Mouse (Mus musculus) liver, postnatal 0 days (tissue): ENCODE measurements around the gene C87436. TPM values are rescaled to one million over a fixed set of nuclear protein-coding genes. Genes with fewer than 3 reads are reported as not detected.
A peak's percentile ranks its signal among the peaks of the same experiment; 100 is the strongest.

Source experiments
- ATAC-seq: fragments of 200-750 bp; cut with Nextera tagmentation; 2 replicates; pipeline ENCODE4 v1.8.0; 2017; ENCODE audit warnings: mild to moderate bottlenecking, moderate library complexity
- DNase-seq: peaks from one replicate; pipeline ENCODE4 v3.0.0-alpha.2; 2016
- H3K27ac ChIP-seq: fragments of 300-500 bp; sonication (generic); 2 replicates; pipeline ENCODE4 v1.5.1; 2014; ENCODE audit warnings: antibody characterized with exemption, moderate library complexity, mild to moderate bottlenecking, low read depth
- H3K27me3 ChIP-seq: fragments of 300-500 bp; sonication (generic); 2 replicates; pipeline ENCODE4 v1.6.1; 2014; ENCODE audit warnings: low read length, control low read depth, mixed read lengths; ENCODE audit not compliant: insufficient read depth
- H3K36me3 ChIP-seq: fragments of 300-500 bp; sonication (generic); replicated peaks from 2 replicates; pipeline ENCODE4 v1.6.1; 2014; ENCODE audit warnings: mild to moderate bottlenecking, control low read depth, low read length, moderate library complexity, mixed read lengths; ENCODE audit not compliant: insufficient read depth
- H3K4me1 ChIP-seq: fragments of 300-500 bp; sonication (generic); 2 replicates; pipeline ENCODE4 v1.6.1; 2014; ENCODE audit warnings: antibody characterized with exemption, mild to moderate bottlenecking, control low read depth; ENCODE audit not compliant: insufficient read depth
- H3K4me2 ChIP-seq: fragments of 300-500 bp; sonication (generic); 2 replicates; pipeline ENCODE4 v1.6.1; 2014; ENCODE audit warnings: low read depth, mild to moderate bottlenecking, low read length, moderate library complexity, mixed read lengths
- H3K4me3 ChIP-seq: fragments of 300-500 bp; sonication (generic); 2 replicates; pipeline ENCODE4 v1.5.1; 2014; ENCODE audit warnings: low read depth, low read length
- H3K9ac ChIP-seq: fragments of 300-500 bp; sonication (generic); replicated peaks from 2 replicates; pipeline ENCODE4 v1.6.1; 2014; ENCODE audit warnings: mild to moderate bottlenecking, moderate library complexity
- H3K9me3 ChIP-seq: fragments of 300-500 bp; sonication (generic); 2 replicates; pipeline ENCODE4 v1.6.1; 2016; ENCODE audit warnings: mild to moderate bottlenecking, control low read depth, low read length, mixed read lengths
- CTCF ChIP-seq: sonication (generic); IDR thresholded peaks from 2 replicates; pipeline ENCODE4 v1.5.1; 2016; ENCODE audit warnings: antibody characterized with exemption, low read depth
- EP300 ChIP-seq: IDR thresholded peaks from 2 replicates; pipeline ENCODE4 v1.6.1; 2016; ENCODE audit warnings: antibody characterized with exemption, low read depth, mild to moderate bottlenecking
- WGBS: fragments of 180-500 bp; shearing (Covaris S2); extraction: QIAGEN DNeasy Blood & Tissue Kit; methylation state at CpG from one replicate; pipeline ENCODE4 v1.1.7; 2014; ENCODE audit not compliant: insufficient replicate concordance; 5-methylcytosine and 5-hydroxymethylcytosine counted together
- polyA plus RNA-seq: library from polyadenylated mRNA; unstranded; fragments of >200 nt; fragmentation: Nextera tagmentation; extraction: Ambion mirVana; gene quantifications from 2 replicates; pipeline ENCODE4 v1.2.1, GENCODE M21; 2015

C87436 gene
- polyA plus RNA-seq, 1 experiment from 2014 or later: 9.5 TPM

DNA sequence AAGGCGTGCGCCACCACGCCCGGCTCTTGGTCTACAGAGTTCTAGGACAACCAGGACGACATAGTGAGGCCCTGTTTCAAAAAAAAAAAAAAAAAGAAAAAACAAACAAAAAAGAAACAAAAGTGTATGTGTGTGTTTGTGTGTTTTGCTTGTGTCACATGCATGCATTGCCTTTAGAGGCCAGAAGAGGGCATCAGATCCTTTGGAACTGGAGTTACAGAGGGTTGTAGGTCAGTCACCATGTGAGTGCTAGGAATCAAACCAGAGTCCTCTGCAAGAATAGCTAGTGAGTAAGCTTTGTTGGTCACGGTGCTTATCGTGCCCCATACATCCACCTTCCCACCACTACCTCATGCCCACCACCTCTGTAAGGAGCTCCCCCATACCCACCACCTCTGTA, 56.6 kb downstream of the C87436 start:
- H3K4me3 ChIP-seq: no peak overlapping the region
- no peak for DNase-seq
- no peaks in the 10 kb centered on the region for H3K36me3 ChIP-seq
- H3K4me2 ChIP-seq: no peak overlapping the region
- H3K27ac ChIP-seq: no peak overlapping the region
- H3K9me3 ChIP-seq: no peaks in the 10 kb centered on the region
- TF ChIP-seq EP300: no peak
- peak; percentile 60 for TF ChIP-seq CTCF
- peaks cover 29% of the 10 kb centered on the region for H3K4me1 ChIP-seq
- no peak overlapping the region for H3K9ac ChIP-seq
- no peaks in the 10 kb centered on the region for H3K27me3 ChIP-seq
- WGBS: 84% methylated on average over 7 of the region's 7 CpGs
- no peak for ATAC-seq

DNA sequence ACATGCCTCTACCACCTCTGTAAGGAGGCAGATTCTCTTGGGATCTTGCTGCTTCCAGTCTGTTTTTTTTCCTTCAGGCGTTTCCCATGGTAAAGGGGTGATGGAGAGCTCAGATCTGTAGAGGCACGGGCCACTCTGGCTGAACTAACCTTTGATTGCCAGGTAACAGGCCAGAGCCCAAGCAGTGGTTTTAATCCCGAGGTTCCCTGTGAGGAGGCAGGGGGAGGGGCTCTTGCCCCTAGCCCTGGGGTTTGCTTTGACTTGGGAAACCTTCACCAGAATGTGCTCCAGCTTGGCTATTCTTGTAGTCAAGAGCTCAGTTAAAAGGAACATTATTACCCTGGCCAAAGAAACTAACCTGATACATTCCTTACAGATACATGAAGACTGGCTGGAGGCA, 57.5 kb downstream of the C87436 start:
- WGBS: 62% methylated on average over 3 of the region's 3 CpGs
- DNase-seq (no peak), ATAC-seq (no peak)
- peak overlapping the region; percentile 92 for H3K27ac ChIP-seq
- H3K36me3 ChIP-seq: no peaks in the 10 kb centered on the region
- H3K4me3 ChIP-seq: peak overlapping the region; percentile 46; the same call in 1 of the 2 replicates
- H3K4me1 ChIP-seq: peaks cover 32% of the 10 kb centered on the region
- peak overlapping the region; percentile 26; the same call in 1 of the 2 replicates for H3K9ac ChIP-seq
- H3K27me3 ChIP-seq: no peaks in the 10 kb centered on the region
- TF ChIP-seq EP300 (no peak), CTCF (no peak)
- H3K4me2 ChIP-seq: peak overlapping the region; percentile 63
- H3K9me3 ChIP-seq: no peaks in the 10 kb centered on the region

DNA sequence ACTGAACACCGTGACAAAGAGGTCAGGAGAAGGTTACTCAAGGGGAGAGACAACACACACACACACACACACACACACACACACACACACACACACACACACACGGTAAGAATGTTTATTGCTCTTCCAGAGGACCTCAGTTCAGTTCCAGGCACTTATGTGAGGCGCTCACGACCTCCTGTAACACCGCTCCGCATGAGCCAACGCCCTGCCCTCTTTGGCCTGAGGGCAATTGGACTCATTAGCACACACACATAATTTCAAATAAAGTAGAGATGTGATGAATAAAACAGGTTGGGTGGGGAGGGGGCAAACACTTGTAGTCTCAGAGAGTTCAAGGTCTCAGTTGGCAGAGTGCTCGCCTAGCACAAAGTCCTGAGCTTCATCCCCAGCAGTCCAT, 58.0 kb downstream of the C87436 start:
- peak overlapping the region; percentile 63 for H3K4me2 ChIP-seq
- H3K27ac ChIP-seq: peak overlapping the region; percentile 92
- ATAC-seq (no peak), DNase-seq (no peak)
- H3K9ac ChIP-seq: peak overlapping the region; percentile 26; the same call in 1 of the 2 replicates
- peaks cover 32% of the 10 kb centered on the region for H3K4me1 ChIP-seq
- no peaks in the 10 kb centered on the region for H3K9me3 ChIP-seq
- no peaks in the 10 kb centered on the region for H3K36me3 ChIP-seq
- peak overlapping the region; percentile 46 for H3K4me3 ChIP-seq
- no peak for TF ChIP-seq EP300
- TF ChIP-seq CTCF: no peak
- 66% methylated on average over 8 of the region's 8 CpGs for WGBS
- no peaks in the 10 kb centered on the region for H3K27me3 ChIP-seq

DNA sequence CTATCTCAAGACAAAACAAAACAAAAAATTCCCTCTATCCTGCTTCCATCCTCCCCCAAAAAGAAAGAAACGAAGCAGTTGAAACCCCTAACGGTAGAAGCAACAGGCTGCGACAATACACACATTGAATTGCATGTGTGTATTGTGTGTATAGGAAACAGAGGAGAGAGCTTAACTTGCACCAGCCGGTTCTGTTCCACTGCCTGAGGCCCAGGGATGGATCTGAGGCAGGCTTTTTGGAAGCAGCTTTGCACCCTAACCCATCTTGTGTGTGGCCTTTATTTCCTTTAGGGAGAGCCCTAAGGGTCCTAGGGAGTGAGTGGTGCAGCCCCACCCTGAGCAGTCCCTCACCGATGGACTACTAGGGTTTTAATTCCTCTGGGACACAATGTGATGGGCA, 58.4 kb downstream of the C87436 start:
- TF ChIP-seq CTCF (no peak), EP300 (no peak)
- Histone ChIP-seq H3K9ac (peak overlapping the region; percentile 61), H3K9me3 (no peaks in the 10 kb centered on the region), H3K27me3 (no peaks in the 10 kb centered on the region), H3K36me3 (no peaks in the 10 kb centered on the region), H3K4me3 (peak overlapping the region; percentile 46), H3K4me2 (peak overlapping the region; percentile 63), H3K4me1 (peaks cover 32% of the 10 kb centered on the region), H3K27ac (peak overlapping the region; percentile 92)
- 51% methylated on average over 5 of the region's 5 CpGs for WGBS
- no peak for ATAC-seq
- no peak for DNase-seq

DNA sequence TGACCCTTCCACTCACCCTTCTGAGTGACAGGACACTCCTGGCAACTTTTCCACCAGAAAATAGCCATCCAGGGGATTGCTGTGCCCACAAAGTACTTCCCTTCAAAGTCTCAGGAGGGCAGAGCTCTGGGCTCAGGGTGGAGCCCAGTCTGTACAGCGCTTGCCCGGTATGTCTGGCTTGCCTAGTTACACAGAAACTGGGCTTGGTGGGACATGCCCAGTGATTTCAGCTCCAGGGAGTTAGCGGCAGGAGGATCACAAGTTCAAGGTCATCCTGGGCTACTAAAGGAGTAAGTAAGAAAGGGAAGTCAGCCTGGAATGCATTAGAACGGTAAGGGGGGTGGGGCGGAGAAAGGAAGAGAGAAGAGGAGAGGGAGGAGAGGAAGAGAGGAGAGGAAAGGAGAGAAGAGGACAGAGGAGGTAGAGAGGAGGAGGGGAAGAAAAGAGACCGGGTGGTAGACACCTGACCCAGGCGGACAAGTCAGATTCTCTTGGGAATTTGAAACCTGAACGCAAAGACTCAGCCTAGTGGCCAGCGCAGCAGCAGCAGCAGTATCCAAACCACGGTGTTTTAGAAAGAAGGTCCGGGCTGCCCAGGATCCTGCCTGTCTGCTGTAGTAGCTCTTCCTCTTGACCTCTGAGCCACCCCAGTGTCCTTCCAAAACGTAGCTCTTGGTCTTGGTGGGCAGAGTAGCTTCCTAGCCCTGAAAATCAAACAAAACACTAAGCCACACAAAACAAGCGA, 59.1 kb downstream of the C87436 start:
- TF ChIP-seq CTCF (no peak; the same call in none of the 2 replicates), EP300 (peak; percentile 12; the same call in 1 of the 2 replicates)
- DNase-seq: peak; percentile 48
- ATAC-seq: peak; percentile 79
- Histone ChIP-seq H3K4me2 (peak overlapping the region; percentile 63), H3K4me1 (peaks cover 32% of the 10 kb centered on the region), H3K27me3 (no peaks in the 10 kb centered on the region), H3K27ac (peak overlapping the region; percentile 92), H3K9me3 (no peaks in the 10 kb centered on the region), H3K9ac (peak overlapping the region; percentile 61), H3K36me3 (no peaks in the 10 kb centered on the region), H3K4me3 (peak overlapping the region; percentile 46)
- 9% methylated on average over 13 of the region's 13 CpGs for WGBS

DNA sequence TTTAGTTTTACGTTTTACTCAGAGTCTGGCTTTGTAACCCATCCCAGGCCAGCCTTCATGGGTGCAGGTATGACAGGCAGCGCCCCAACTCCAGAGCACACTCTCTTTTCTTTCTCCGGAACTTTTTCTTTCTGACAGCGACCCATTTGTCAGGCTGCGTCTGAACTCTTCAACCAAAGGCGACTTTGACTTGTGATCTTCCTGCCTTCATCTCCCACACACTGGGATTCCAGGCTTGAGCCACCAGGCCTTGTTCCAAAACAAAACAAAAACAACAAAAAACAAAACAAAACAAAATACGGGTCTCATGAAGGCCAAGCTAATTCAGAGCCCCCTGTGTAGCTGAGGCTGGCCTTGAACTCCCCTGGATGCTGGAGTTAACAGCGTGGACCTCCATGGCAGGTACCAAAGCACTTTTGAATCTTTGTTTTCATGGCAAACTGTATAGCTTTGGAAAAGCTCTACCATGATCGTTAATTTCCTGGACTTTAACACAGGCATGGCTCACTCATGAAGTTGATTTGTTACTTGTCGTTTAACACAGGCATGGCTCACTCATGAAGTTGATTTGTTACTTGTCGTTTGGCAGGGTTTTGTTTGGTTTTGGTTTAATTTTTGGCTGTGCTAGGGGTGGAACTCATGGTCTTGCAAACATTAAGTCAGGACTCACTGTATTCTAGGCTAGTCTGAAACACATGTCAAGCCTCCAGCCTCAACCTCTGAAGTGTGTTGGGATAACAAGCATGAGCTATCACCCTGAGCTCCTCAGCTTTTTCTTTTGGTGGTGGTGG, 60.0 kb downstream of the C87436 start:
- Histone ChIP-seq H3K36me3 (no peaks in the 10 kb centered on the region), H3K9me3 (no peaks in the 10 kb centered on the region), H3K4me2 (peak overlapping the region; percentile 63), H3K27ac (peak overlapping the region; percentile 92), H3K4me3 (peak overlapping the region; percentile 46), H3K27me3 (no peaks in the 10 kb centered on the region), H3K9ac (peak overlapping the region; percentile 61), H3K4me1 (peaks cover 32% of the 10 kb centered on the region)
- TF ChIP-seq EP300 (no peak), CTCF (no peak)
- 53% methylated on average over 11 of the region's 11 CpGs for WGBS
- ATAC-seq (peak; percentile 40; the same call in 1 of the 2 replicates), DNase-seq (no peak)
